Mouse (Mus musculus): ENCODE measurements around the gene Hk2.

The Hk2 gene

GRCm38 (mm10) chr6:82774321-82774764 is at the start of gene Hk2:
TSS of gene Hk2 (minus strand) at chr6:82774454.
- DNase-seq (ENCODE audit: low read depth) = peak; percentile 90

- DNase-seq (ENCODE audit: low read depth) = no peak
Observed at GRCm38 (mm10) chr6:82821758-82822253, 47.6 kb upstream of the Hk2 start.

DNA sequence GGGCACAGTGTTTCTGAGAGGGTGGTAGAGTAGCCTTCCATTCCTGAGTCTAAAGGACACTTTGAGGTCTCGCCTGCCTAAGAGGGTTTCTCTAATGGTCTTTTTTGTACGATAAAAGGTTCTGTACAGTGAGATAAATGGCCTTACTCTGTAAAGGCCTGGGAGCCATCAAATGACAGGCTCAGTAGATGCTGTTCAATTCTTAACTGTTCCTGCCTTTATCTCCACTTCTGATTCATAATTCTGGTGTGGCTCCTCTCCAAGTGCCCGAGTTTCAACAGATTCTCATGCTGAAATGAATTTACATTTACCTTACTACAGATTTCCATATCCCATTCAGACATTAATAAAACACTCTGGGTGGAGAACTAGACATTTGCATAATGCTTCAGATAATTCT is 46.5 kb upstream of the Hk2 start:
- no peak for DNase-seq (ENCODE audit: low read depth)

- no peak for DNase-seq (ENCODE audit: low read depth)
Observed at GRCm38 (mm10) chr6:82814821-82815220, 40.6 kb upstream of the Hk2 start.

DNA sequence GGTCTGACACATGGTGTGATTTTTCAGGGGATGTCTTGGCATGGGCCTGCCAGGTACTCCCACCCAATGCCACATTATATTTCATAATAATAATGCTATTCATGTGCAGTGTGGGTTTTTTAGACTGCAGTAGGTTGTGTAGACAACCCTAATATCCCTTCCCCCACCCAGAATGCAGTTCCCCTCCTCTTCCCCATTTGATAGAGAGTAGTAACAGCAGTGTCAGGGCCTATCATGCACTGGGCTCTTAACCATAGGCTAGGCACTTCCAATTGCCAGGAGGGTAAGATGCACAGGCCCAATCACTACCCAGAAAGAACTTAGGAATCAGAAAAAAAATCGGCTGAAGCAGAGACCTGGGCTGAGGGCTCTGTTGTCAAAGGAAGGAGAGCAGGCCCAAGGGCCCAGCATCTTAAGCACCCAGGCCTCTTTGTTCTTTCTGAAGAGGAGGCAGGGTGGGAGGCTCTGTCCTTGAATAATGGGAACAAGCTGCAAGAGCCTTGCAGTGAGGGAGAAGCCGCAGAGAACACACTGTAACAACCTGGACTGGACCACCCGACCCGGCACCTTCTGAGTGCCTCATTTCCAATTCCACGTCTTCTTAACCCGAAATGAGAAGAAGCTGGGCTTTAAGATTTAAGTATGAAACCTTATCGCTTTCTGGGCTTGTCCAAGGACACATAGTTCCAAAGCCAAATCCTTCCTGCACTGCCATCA is 33.9 kb upstream of the Hk2 start:
- no peak for DNase-seq (ENCODE audit: low read depth)

- no peak for DNase-seq (ENCODE audit: low read depth)
Observed at GRCm38 (mm10) chr6:82806971-82807370, 32.7 kb upstream of the Hk2 start.

DNA sequence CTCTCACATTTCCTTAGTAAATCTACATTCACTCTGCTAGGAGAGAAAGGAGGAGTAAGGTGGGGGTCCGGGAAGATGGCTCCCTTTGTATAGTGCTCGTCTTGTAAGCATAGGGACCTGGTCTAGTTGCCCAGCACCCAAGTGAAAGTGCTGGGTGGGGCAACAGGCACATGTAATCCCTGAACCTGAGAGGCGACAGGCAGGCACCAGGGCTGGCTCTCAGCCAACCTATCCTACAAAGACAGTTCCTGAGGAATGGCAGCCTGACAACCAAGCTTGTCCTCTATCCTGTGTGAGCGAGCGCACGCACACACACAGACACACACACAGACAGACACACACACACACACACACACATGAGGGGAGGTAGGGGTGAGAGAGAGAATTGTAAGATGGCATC is 32.2 kb upstream of the Hk2 start:
- no peak for DNase-seq (ENCODE audit: low read depth)

- DNase-seq (ENCODE audit: low read depth) = no peak
Observed at GRCm38 (mm10) chr6:82805894-82806293, 31.6 kb upstream of the Hk2 start.

DNA sequence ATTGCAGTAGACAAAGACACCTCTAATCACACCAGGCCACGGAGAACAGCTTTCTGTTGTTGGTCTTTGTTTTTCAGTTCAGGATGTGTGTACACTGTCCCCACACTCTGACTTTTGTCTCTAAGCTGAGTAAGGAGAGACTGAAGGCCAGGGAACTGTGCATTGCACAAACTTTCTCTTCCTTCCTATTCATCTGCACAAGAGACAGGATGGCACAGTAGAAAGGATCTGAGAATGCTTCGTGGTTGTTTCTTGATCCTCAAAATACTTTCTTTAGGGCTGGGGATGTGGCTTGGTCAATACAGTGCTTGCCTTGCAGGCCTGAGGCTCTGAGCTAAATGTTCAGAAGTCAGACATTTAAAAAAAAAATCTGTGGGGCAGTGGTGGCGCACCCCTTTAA is 30.7 kb upstream of the Hk2 start:
- DNase-seq (ENCODE audit: low read depth) = no peak

DNA sequence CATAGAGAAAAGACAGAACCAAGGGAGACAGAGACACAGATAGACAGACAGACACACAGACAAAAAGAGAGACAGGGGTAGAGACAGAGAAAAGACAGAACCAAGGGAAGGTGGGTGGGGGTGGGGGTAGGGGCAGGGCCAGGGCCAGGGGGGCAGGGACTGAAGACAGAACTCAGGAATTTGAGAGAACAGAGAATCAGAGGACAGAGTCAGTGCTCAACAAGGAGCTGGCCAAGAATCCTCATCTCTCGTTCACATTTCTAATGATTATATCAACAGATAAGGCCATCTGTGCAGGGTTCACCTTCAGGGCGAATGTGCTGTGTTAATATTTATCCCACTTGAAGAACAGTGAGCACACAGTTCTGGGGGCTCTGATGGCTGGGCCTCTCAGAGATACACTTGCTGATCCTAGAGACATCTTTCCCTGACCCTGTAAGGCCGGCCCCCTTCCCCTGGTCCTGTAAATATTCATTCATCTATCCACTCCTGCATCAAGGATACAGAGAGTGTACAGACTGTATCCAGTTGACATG is 24.0 kb upstream of the Hk2 start:
- DNase-seq (ENCODE audit: low read depth) = no peak

DNA sequence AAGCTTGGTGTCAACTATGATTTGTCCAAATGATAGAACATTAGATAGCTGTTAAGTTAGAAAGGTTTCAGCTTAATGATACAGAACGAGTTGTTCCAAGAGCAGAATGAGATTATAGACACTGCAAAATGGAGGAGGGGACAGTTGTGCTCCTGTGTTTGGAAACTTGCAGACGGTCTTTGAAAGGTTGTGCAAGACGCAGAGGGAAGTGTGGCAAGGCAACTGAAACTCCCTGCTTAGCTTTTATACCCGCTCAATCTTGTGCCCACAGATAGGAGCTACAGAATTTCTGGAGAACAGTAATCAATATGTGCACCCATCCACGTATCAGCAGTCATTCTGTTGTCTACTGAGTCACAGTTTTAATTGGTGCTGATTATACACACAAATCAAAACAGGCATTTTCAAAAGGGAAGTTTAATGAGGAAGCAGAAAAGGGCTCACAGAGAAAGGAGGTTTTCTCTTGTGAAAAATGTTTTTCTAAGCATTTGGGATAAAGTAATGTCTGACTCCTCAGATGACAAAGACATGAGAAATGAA is 23.1 kb upstream of the Hk2 start:
- DNase-seq (ENCODE audit: low read depth) = no peak

- DNase-seq (ENCODE audit: low read depth) = no peak
Observed at GRCm38 (mm10) chr6:82790864-82791263, 16.6 kb upstream of the Hk2 start.

- DNase-seq (ENCODE audit: low read depth) = no peak
Observed at GRCm38 (mm10) chr6:82783906-82784305, 9.7 kb upstream of the Hk2 start.

GRCm38 (mm10) chr6:82780802-82781393 is 6.6 kb upstream of the Hk2 start:
- no peak for DNase-seq (ENCODE audit: low read depth)

DNA sequence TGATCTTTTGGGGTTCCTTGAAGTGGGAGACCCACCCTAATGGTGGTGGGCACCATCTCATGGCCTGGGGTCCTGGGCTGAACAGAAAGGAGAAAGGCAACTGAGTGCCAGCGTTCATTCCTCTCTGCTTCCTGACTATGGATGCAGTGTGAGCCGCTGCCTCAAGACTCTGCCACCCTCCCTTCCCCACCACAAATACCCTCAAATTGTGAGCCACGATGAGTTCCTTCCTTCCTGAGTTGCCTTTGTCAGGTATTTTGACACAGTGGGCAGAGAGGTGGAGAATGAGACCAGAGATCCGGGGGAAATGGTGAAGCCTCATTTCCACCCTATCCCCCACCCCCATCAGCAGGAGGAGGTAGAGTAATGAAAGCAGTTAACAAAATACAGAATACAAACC is 6.1 kb upstream of the Hk2 start:
- DNase-seq (ENCODE audit: low read depth) = no peak

DNA sequence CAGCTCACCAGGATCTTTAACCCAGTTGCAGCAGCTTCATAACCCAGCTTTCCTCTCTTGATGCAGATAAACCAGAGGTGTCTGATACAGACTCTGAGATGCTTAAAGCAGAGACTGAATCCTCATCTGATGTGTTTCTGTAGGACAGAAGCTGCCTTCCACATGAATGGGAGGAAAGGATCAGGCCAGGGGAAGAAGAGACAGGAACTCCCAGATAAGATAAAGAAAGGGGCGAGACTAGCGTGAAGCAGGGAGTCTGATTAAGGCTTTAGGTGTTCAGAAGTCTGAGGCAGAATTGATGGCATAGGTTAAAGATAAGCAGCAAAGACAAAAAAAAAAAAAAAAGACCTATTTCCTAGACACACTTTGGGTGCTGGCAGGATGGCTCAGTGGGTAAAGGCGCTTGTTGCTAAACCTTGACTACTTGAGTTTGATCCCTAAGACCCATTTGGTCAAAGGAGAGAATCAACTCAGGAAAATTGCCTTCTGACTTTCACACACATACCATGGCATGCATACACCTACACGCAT is 2.9 kb upstream of the Hk2 start:
- no peak for DNase-seq (ENCODE audit: low read depth)

- no peak for DNase-seq (ENCODE audit: low read depth)
Observed at GRCm38 (mm10) chr6:82775386-82775785, 1.1 kb upstream of the Hk2 start.

GRCm38 (mm10) chr6:82773261-82774131 is 758 bp downstream of the Hk2 start:
- DNase-seq (ENCODE audit: low read depth) = no peak

DNA sequence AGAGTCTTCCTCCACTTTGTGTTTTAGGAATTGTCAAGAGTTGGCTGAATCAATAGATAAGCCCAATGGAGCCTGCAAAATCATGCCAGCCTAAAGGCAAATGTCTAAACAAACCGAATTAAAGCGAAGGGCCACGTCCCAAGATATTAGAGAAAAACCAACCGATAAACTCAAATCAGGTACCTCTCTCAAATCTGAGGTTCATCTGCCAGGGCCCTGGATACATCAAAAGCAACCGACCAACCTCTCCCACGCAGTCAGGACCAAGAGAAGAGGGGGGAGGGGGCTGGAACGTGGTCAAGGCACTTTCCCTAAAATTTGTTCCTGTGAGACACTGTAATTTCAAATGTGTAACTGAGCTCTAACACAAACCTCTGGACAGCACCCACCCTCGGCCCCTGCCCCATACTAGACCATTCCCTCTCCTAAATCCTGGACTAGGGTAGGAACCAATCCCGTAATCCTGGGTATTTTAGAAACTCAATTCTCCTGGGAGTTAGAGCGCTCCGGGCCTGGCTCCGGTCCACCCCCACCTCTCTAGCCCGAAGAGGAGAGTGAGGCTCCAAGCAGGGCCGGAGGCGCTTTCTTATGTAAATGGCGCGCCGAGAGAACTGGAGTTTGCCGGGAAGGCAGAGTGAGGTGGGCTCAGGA is 1.7 kb downstream of the Hk2 start:
- DNase-seq (ENCODE audit: low read depth) = no peak

DNA sequence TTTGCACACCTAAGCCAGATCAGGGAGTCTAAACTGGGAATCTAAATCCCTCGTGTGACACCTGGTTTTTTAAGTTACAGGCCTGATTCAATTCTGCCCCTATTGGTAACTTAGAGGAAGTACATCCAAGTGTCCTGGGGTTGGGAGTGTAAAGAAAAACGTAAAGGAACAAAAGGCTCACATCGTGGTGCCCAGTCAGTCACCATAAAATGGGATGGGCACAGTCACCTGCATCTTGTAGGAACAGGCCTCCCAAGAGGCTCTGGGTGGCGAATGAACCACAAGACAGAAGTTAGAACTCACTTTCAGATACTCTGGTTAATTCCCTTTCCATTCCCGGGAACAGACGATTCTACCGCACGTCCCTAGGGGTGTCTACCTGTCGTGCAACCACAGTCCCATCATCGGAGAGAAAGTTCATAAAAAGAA is 2.3 kb downstream of the Hk2 start:
- DNase-seq (ENCODE audit: low read depth) = no peak

- no peak for DNase-seq (ENCODE audit: low read depth)
Observed at GRCm38 (mm10) chr6:82771059-82771458, 3.2 kb downstream of the Hk2 start.

Data from fibroblast of lung, adult 2 months (primary cell).